Mouse (Mus musculus) kidney, adult 2 months (tissue): ENCODE results near the gene Cog5.

Experiments
- CTCF ChIP-seq: fragments of 200-500 bp; conservative IDR thresholded peaks from 2 replicates; pipeline ENCODE4 v1.5.1; 2011; ENCODE audit warnings: low read depth, mild to moderate bottlenecking, control low read depth, low read length, moderate library complexity, mixed read lengths; ENCODE audit not compliant: insufficient read depth, insufficient read length
- POLR2A ChIP-seq: fragments of 200-500 bp; IDR thresholded peaks from one replicate; pipeline ENCODE4 v1.6.1; 2011; ENCODE audit warnings: low read depth, low read length, control low read depth

- TF ChIP-seq POLR2A (no peak), CTCF (no peak)
Measured at GRCm38 (mm10) chr12:31907436-31907835, 252.8 kb downstream of the Cog5 start.
